Mouse (Mus musculus) heart, postnatal 0 days (tissue): ENCODE results near the gene Rusc1. TPM values are rescaled to one million over a fixed set of nuclear protein-coding genes. Genes with fewer than 3 reads are reported as not detected.

Experiments
- ATAC-seq: fragments of 200-750 bp; cut with Nextera tagmentation; 2 replicates; pipeline ENCODE4 v1.8.0; 2017; ENCODE audit warnings: low read depth, moderate number of reproducible peaks, moderate library complexity; ENCODE audit not compliant: insufficient read depth
- DNase-seq: peaks from one replicate; pipeline ENCODE4 v3.0.0-alpha.2; 2016; ENCODE audit warnings: low spot score
- H3K27ac ChIP-seq: fragments of 300-500 bp; sonication (generic); 2 replicates; pipeline ENCODE4 v1.5.1; 2014; ENCODE audit warnings: low read depth, mild to moderate bottlenecking
- H3K27me3 ChIP-seq: fragments of 300-500 bp; sonication (generic); 2 replicates; pipeline ENCODE4 v1.6.1; 2014; ENCODE audit warnings: low read length, mixed read lengths; ENCODE audit not compliant: control insufficient read depth, insufficient read depth
- H3K36me3 ChIP-seq: fragments of 300-500 bp; sonication (generic); replicated peaks from 2 replicates; pipeline ENCODE4 v1.6.1; 2014; ENCODE audit warnings: low read length, mixed read lengths; ENCODE audit not compliant: control insufficient read depth, insufficient read depth
- H3K4me1 ChIP-seq: fragments of 300-500 bp; sonication (generic); 2 replicates; pipeline ENCODE4 v1.6.1; 2014; ENCODE audit warnings: antibody characterized with exemption; ENCODE audit not compliant: control insufficient read depth, insufficient read depth
- H3K4me2 ChIP-seq: fragments of 300-500 bp; sonication (generic); 2 replicates; pipeline ENCODE4 v1.6.1; 2014; ENCODE audit warnings: low read depth, mild to moderate bottlenecking, low read length, moderate library complexity
- H3K4me3 ChIP-seq: fragments of 300-500 bp; sonication (generic); 2 replicates; pipeline ENCODE4 v1.5.1; 2014; ENCODE audit warnings: low read depth, low read length
- H3K9ac ChIP-seq: fragments of 300-500 bp; sonication (generic); replicated peaks from 2 replicates; pipeline ENCODE4 v1.6.1; 2014; ENCODE audit warnings: low read depth, low read length, mixed read lengths
- H3K9me3 ChIP-seq: fragments of 300-500 bp; sonication (generic); replicated peaks from 2 replicates; pipeline ENCODE4 v1.6.1; 2016; ENCODE audit warnings: low read length; ENCODE audit not compliant: control insufficient read depth
- CTCF ChIP-seq: IDR thresholded peaks from 2 replicates; pipeline ENCODE4 v1.5.1; 2016; ENCODE audit warnings: antibody characterized with exemption, control low read depth, low read depth
- EP300 ChIP-seq: IDR thresholded peaks from 2 replicates; pipeline ENCODE4 v1.6.1; 2016; ENCODE audit warnings: antibody characterized with exemption, low read depth
- WGBS: fragments of 180-500 bp; shearing (Covaris S2); extraction: QIAGEN DNeasy Blood & Tissue Kit; methylation state at CpG from one replicate; pipeline ENCODE4 v1.1.7; 2014; 5-methylcytosine and 5-hydroxymethylcytosine counted together
- polyA plus RNA-seq: library from polyadenylated mRNA; unstranded; fragments of >200 nt; fragmentation: Nextera tagmentation; extraction: Ambion mirVana; gene quantifications from 2 replicates; pipeline ENCODE4 v1.2.1, GENCODE M21; 2015
- total RNA-seq: library from RNA; depleted of rRNA; stranded (reverse); fragments of >200 nt; gene quantifications from 2 replicates; pipeline ENCODE4 v1.2.3, GENCODE M21; 2014; ENCODE audit warnings: low replicate concordance

Gene Rusc1
- total and polyA plus RNA-seq, 2 experiments from 2014 or later = 8.5 to 8.7 TPM

- H3K4me2 ChIP-seq = no peak overlapping the region
- peak; percentile 63 for ATAC-seq
- no peak for TF ChIP-seq EP300
- no peak for TF ChIP-seq CTCF
- H3K36me3 ChIP-seq = no peaks in the 10 kb centered on the region
- H3K27me3 ChIP-seq = no peaks in the 10 kb centered on the region
- no peak overlapping the region for H3K27ac ChIP-seq
- no peaks in the 10 kb centered on the region for H3K9me3 ChIP-seq
- H3K4me1 ChIP-seq = peaks cover 9% of the 10 kb centered on the region
- WGBS = 57% methylated on average over 2 of the region's 2 CpGs
- no peak overlapping the region for H3K9ac ChIP-seq
- DNase-seq = no peak
- H3K4me3 ChIP-seq = no peak overlapping the region
Observed at GRCm38 (mm10) chr3:89123313-89123712, 30.2 kb upstream of the Rusc1 start.

DNA sequence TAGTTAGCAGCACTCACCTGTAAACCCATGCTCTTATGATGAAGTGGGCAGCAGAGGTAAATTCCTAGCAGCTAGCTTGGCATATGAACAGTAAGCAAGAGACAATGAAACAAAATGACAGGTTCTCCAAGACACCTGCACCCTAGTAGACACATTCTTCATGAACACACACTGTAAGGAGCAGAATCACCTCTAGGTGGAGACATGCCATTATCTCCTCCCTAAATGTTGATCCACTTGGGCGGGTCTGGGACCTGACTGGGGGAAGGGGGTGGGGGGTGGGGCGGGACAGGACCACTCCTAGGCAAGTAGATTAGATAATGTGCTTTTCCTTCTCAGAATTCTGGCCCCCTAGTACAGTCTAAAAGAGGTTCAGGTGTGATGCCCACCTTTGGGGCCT is 22.4 kb upstream of the Rusc1 start:
- no peak overlapping the region for H3K4me2 ChIP-seq
- no peaks in the 10 kb centered on the region for H3K4me1 ChIP-seq
- no peak for TF ChIP-seq EP300
- peak; percentile 51 for TF ChIP-seq CTCF
- H3K36me3 ChIP-seq = no peaks in the 10 kb centered on the region
- no peak for ATAC-seq
- H3K27ac ChIP-seq = no peak overlapping the region
- 6% methylated on average over 2 of the region's 2 CpGs for WGBS
- no peak overlapping the region for H3K4me3 ChIP-seq
- no peaks in the 10 kb centered on the region for H3K27me3 ChIP-seq
- H3K9ac ChIP-seq = no peak overlapping the region
- H3K9me3 ChIP-seq = no peaks in the 10 kb centered on the region
- DNase-seq = no peak

GRCm38 (mm10) chr3:89113058-89113457 is 19.9 kb upstream of the Rusc1 start:
- DNase-seq (no peak), ATAC-seq (no peak)
- Histone ChIP-seq H3K27ac (no peak overlapping the region), H3K9ac (no peak overlapping the region), H3K27me3 (no peaks in the 10 kb centered on the region), H3K4me1 (no peaks in the 10 kb centered on the region), H3K36me3 (no peaks in the 10 kb centered on the region), H3K4me2 (no peak overlapping the region), H3K4me3 (no peak overlapping the region), H3K9me3 (no peaks in the 10 kb centered on the region)
- 78% methylated on average over 4 of the region's 4 CpGs for WGBS
- TF ChIP-seq CTCF (no peak), EP300 (no peak)

DNA sequence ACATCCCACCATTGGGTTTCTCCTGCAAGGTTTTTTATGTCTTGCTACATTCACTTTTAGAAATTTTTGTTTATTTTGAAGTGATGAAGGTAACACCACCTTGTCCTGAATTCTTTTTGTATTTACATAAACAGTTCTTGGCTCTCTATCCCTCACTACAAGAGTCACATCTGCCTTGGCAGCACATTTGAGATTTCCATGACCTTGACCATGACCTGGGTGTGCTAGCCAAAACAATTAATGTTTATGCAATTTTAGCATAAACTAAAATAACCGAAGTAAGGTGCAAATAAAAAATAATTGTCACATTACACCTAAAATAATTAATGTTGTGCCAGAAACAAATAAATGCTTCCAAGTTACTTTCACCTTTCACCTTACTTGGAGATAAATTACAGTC is 15.0 kb upstream of the Rusc1 start:
- Histone ChIP-seq H3K27ac (no peak overlapping the region), H3K9ac (no peak overlapping the region), H3K4me3 (no peak overlapping the region), H3K4me2 (no peak overlapping the region), H3K36me3 (no peaks in the 10 kb centered on the region), H3K9me3 (no peaks in the 10 kb centered on the region), H3K4me1 (no peaks in the 10 kb centered on the region), H3K27me3 (no peaks in the 10 kb centered on the region)
- 60% methylated on average over 1 of the region's 1 CpGs for WGBS
- ATAC-seq (no peak), DNase-seq (no peak)
- TF ChIP-seq EP300 (no peak), CTCF (no peak)

DNA sequence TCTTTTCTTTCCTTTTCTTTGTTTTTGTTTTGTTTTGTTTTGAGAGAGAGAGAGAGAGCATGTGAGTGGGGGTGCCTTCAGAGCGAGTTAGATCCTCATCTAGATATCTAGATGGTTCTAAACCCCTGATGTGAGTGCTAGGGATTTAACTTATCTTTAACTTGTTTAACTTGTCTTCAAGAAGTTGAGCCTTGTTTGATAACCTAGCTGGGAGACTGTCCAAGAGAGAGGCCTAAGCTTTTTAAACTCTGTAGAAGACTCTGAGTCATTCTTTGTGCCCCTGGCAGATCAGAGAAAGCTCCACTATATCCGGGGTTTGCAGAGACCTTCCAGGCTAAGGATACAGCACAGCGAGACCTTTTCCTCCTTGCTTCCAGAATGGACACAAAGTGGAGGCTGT is 14.4 kb upstream of the Rusc1 start:
- Histone ChIP-seq H3K9ac (no peak overlapping the region), H3K4me2 (no peak overlapping the region), H3K27ac (no peak overlapping the region), H3K4me3 (no peak overlapping the region), H3K4me1 (no peaks in the 10 kb centered on the region), H3K27me3 (no peaks in the 10 kb centered on the region), H3K36me3 (no peaks in the 10 kb centered on the region), H3K9me3 (no peaks in the 10 kb centered on the region)
- TF ChIP-seq EP300 (no peak), CTCF (no peak)
- WGBS = 53% methylated on average over 3 of the region's 3 CpGs
- DNase-seq = no peak
- no peak for ATAC-seq

DNA sequence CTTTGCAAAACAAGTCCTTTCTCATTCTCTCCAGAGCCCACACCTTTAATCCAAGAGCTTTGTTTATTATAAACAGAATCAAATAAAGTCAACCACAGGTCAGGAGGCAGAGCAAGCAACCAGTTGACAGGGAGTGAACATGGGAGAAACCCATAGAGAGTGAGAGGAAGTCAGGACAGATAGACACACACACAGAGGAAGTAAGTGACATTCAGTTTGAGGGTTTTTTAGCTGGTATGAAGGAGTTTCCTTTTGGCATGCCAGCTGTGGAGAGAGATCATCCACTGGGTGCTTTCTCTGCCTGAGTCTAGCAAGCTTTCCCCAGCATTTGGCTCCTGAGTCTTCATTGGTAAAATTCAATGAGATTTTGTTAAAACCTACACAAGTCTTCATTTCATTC is 13.8 kb upstream of the Rusc1 start:
- Histone ChIP-seq H3K9me3 (no peaks in the 10 kb centered on the region), H3K4me2 (no peak overlapping the region), H3K4me3 (no peak overlapping the region), H3K27ac (no peak overlapping the region), H3K27me3 (no peaks in the 10 kb centered on the region), H3K36me3 (no peaks in the 10 kb centered on the region), H3K4me1 (no peaks in the 10 kb centered on the region), H3K9ac (no peak overlapping the region)
- no peak for TF ChIP-seq EP300
- TF ChIP-seq CTCF = no peak
- ATAC-seq = no peak
- no peak for DNase-seq
